Mouse (Mus musculus) heart, postnatal 0 days (tissue): Measurements from ENCODE around the gene H2-Ob. TPM values are rescaled to one million over a fixed set of nuclear protein-coding genes. Genes with fewer than 3 reads are reported as not detected.
A peak's percentile ranks its signal among the peaks of the same experiment; 100 is the strongest.

Experiments used
- ATAC-seq: fragments of 200-750 bp; cut with Nextera tagmentation; 2 replicates; pipeline ENCODE4 v1.8.0; 2017; ENCODE audit warnings: low read depth, moderate number of reproducible peaks, moderate library complexity; ENCODE audit not compliant: insufficient read depth
- DNase-seq: peaks from one replicate; pipeline ENCODE4 v3.0.0-alpha.2; 2016; ENCODE audit warnings: low spot score
- H3K27ac ChIP-seq: fragments of 300-500 bp; sonication (generic); 2 replicates; pipeline ENCODE4 v1.5.1; 2014; ENCODE audit warnings: low read depth, mild to moderate bottlenecking
- H3K27me3 ChIP-seq: fragments of 300-500 bp; sonication (generic); 2 replicates; pipeline ENCODE4 v1.6.1; 2014; ENCODE audit warnings: low read length, mixed read lengths; ENCODE audit not compliant: control insufficient read depth, insufficient read depth
- H3K36me3 ChIP-seq: fragments of 300-500 bp; sonication (generic); replicated peaks from 2 replicates; pipeline ENCODE4 v1.6.1; 2014; ENCODE audit warnings: low read length, mixed read lengths; ENCODE audit not compliant: control insufficient read depth, insufficient read depth
- H3K4me1 ChIP-seq: fragments of 300-500 bp; sonication (generic); 2 replicates; pipeline ENCODE4 v1.6.1; 2014; ENCODE audit warnings: antibody characterized with exemption; ENCODE audit not compliant: control insufficient read depth, insufficient read depth
- H3K4me2 ChIP-seq: fragments of 300-500 bp; sonication (generic); 2 replicates; pipeline ENCODE4 v1.6.1; 2014; ENCODE audit warnings: low read depth, mild to moderate bottlenecking, low read length, moderate library complexity
- H3K4me3 ChIP-seq: fragments of 300-500 bp; sonication (generic); 2 replicates; pipeline ENCODE4 v1.5.1; 2014; ENCODE audit warnings: low read depth, low read length
- H3K9ac ChIP-seq: fragments of 300-500 bp; sonication (generic); replicated peaks from 2 replicates; pipeline ENCODE4 v1.6.1; 2014; ENCODE audit warnings: low read depth, low read length, mixed read lengths
- H3K9me3 ChIP-seq: fragments of 300-500 bp; sonication (generic); replicated peaks from 2 replicates; pipeline ENCODE4 v1.6.1; 2016; ENCODE audit warnings: low read length; ENCODE audit not compliant: control insufficient read depth
- CTCF ChIP-seq: IDR thresholded peaks from 2 replicates; pipeline ENCODE4 v1.5.1; 2016; ENCODE audit warnings: antibody characterized with exemption, control low read depth, low read depth
- EP300 ChIP-seq: IDR thresholded peaks from 2 replicates; pipeline ENCODE4 v1.6.1; 2016; ENCODE audit warnings: antibody characterized with exemption, low read depth
- WGBS: fragments of 180-500 bp; shearing (Covaris S2); extraction: QIAGEN DNeasy Blood & Tissue Kit; methylation state at CpG from one replicate; pipeline ENCODE4 v1.1.7; 2014; 5-methylcytosine and 5-hydroxymethylcytosine counted together
- polyA plus RNA-seq: library from polyadenylated mRNA; unstranded; fragments of >200 nt; fragmentation: Nextera tagmentation; extraction: Ambion mirVana; gene quantifications from 2 replicates; pipeline ENCODE4 v1.2.1, GENCODE M21; 2015
- total RNA-seq: library from RNA; depleted of rRNA; stranded (reverse); fragments of >200 nt; gene quantifications from 2 replicates; pipeline ENCODE4 v1.2.3, GENCODE M21; 2014; ENCODE audit warnings: low replicate concordance

Gene H2-Ob
- total and polyA plus RNA-seq, 2 experiments from 2014 or later = 0.08 TPM; not detected in 1

- peak overlapping the region; percentile 75 for H3K9ac ChIP-seq
- no peaks in the 10 kb centered on the region for H3K36me3 ChIP-seq
- 15% methylated on average over 18 of the region's 18 CpGs for whole genome bisulfite sequencing
- ATAC-seq (peak; percentile 21; the same call in 1 of the 2 replicates), DNase-seq (no peak)
- peak overlapping the region; percentile 93 for H3K4me3 ChIP-seq
- H3K4me2 ChIP-seq = peak overlapping the region; percentile 99
- H3K9me3 ChIP-seq = 0 out of 2 replicates have a peak, but pooled peaks cover 2% of the 10 kb centered on the region
- TF ChIP-seq CTCF (no peak), EP300 (no peak)
- H3K4me1 ChIP-seq = no peaks in the 10 kb centered on the region; the same call in 1 of the 2 replicates
- H3K27ac ChIP-seq = 0 out of 2 replicates have a peak overlapping the region, but pooled peaks have one; percentile 47
- H3K27me3 ChIP-seq = no peaks in the 10 kb centered on the region
Observed at GRCm38 (mm10) chr17:34205021-34205745, 33.5 kb upstream of the H2-Ob start.

- 14% methylated on average over 9 of the region's 9 CpGs for WGBS
- Histone ChIP-seq H3K36me3 (no peaks in the 10 kb centered on the region), H3K9me3 (0 out of 2 replicates have a peak, but pooled peaks cover 2% of the 10 kb centered on the region), H3K4me3 (peak overlapping the region; percentile 93), H3K27me3 (no peaks in the 10 kb centered on the region), H3K4me1 (no peaks in the 10 kb centered on the region; the same call in 1 of the 2 replicates), H3K9ac (peak overlapping the region; percentile 75; the same call in 1 of the 2 replicates), H3K4me2 (peak overlapping the region; percentile 99), H3K27ac (no peak overlapping the region)
- TF ChIP-seq EP300 (no peak), CTCF (peak; percentile 58)
- DNase-seq = peak; percentile 35
- ATAC-seq = peak; percentile 37; the same call in 1 of the 2 replicates
Observed at GRCm38 (mm10) chr17:34205746-34206176, 32.9 kb upstream of the H2-Ob start.

DNA sequence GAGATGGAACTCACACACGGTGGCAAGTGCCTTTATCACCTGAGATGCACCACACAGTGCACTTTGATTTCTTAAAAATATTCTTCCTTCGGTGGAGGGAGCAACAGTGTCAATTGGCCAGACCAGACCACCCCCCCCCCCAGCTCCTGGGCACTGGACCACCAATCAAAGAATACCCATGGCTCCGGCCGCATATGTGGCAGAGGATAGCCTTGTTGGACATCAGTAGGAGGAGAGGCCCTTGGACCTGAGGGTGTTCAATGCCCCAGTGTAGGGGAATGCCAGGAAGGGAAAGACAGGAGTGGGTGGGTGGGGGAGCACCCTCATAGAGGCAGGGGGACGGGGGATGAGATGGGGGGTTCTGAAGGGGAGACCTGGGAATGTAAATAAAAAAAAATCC is 32.0 kb upstream of the H2-Ob start:
- no peak overlapping the region for H3K4me3 ChIP-seq
- no peak overlapping the region; the same call in 1 of the 2 replicates for H3K4me2 ChIP-seq
- WGBS = 85% methylated on average over 5 of the region's 5 CpGs
- H3K4me1 ChIP-seq = no peaks in the 10 kb centered on the region; the same call in 1 of the 2 replicates
- ATAC-seq = no peak
- TF ChIP-seq EP300 (no peak), CTCF (no peak)
- H3K27me3 ChIP-seq = no peaks in the 10 kb centered on the region
- no peaks in the 10 kb centered on the region for H3K36me3 ChIP-seq
- 0 out of 2 replicates have a peak, but pooled peaks cover 2% of the 10 kb centered on the region for H3K9me3 ChIP-seq
- DNase-seq = no peak
- H3K9ac ChIP-seq = no peak overlapping the region
- no peak overlapping the region for H3K27ac ChIP-seq

DNA sequence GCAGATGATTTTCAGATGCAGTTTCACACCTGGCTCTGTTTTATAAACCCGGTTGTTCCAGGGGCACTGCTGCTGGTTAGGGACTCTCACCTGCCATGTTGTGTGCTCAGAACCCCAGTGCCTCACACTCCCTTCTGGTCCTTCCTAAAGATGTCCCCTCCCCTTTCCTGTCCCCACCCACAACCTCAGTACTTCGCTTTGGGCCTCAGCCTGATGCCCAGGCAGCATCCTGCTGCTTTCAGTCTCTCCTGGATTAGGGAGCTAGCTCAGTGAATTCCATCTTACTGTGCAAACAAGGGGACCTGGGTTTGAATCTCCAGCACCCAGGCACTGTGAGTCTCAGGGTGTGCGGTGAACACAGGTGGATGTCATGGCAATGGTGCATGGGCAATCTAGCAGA is 31.2 kb upstream of the H2-Ob start:
- no peak for ATAC-seq
- Histone ChIP-seq H3K4me2 (no peak overlapping the region), H3K4me1 (no peaks in the 10 kb centered on the region; the same call in 1 of the 2 replicates), H3K9ac (no peak overlapping the region), H3K27ac (no peak overlapping the region), H3K4me3 (no peak overlapping the region), H3K27me3 (peaks cover 5% of the 10 kb centered on the region; the same call in 1 of the 2 replicates), H3K36me3 (no peaks in the 10 kb centered on the region; the same call in 1 of the 2 replicates), H3K9me3 (0 out of 2 replicates have a peak, but pooled peaks cover 2% of the 10 kb centered on the region)
- TF ChIP-seq CTCF = no peak
- no peak for TF ChIP-seq EP300
- WGBS = 49% methylated on average over 3 of the region's 3 CpGs
- DNase-seq = no peak

DNA sequence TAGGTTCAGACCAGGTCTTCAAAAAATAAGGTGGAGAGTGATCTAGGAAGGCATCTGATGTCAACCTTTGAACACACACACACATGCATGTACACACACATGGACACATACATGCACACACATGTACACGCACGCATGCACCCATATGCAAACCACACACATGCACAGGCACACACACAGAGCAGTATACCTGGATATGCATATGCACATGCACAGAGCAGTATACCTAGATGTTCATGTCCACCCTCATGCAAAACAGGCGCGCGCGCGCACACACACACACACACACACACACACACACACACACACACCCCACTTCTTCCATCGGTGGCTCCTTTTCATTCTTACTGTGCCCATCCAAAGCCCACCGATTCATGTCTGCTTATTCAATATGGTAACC is 30.8 kb upstream of the H2-Ob start:
- ATAC-seq (no peak), DNase-seq (no peak)
- no peak overlapping the region for H3K9ac ChIP-seq
- WGBS = 96% methylated on average over 9 of the region's 9 CpGs
- no peak overlapping the region for H3K4me3 ChIP-seq
- H3K9me3 ChIP-seq = 0 out of 2 replicates have a peak, but pooled peaks cover 2% of the 10 kb centered on the region
- TF ChIP-seq EP300 = no peak
- H3K4me2 ChIP-seq = no peak overlapping the region
- no peaks in the 10 kb centered on the region; the same call in 1 of the 2 replicates for H3K4me1 ChIP-seq
- no peaks in the 10 kb centered on the region; the same call in 1 of the 2 replicates for H3K36me3 ChIP-seq
- H3K27ac ChIP-seq = no peak overlapping the region
- peaks cover 9% of the 10 kb centered on the region for H3K27me3 ChIP-seq
